Mouse (Mus musculus): ENCODE measurements around the gene Smurf1.

Gene Smurf1

GRCm38 (mm10) chr5:144965639-144966351 lies at the start of gene Smurf1:
Gene Smurf1, minus strand, starts transcription at chr5:144965847.
- peak; percentile 91 for DNase-seq (ENCODE audit: low read depth, low spot score)

- DNase-seq (ENCODE audit: low read depth, low spot score) = no peak
Observed at GRCm38 (mm10) chr5:145014278-145014677, 48.6 kb upstream of the Smurf1 start.

GRCm38 (mm10) chr5:145008878-145009659 lies 43.4 kb upstream of the Smurf1 start:
- DNase-seq (ENCODE audit: low read depth, low spot score) = no peak

GRCm38 (mm10) chr5:145005596-145005995 lies 39.9 kb upstream of the Smurf1 start:
- DNase-seq (ENCODE audit: low read depth, low spot score) = no peak

- no peak for DNase-seq (ENCODE audit: low read depth, low spot score)
Observed at GRCm38 (mm10) chr5:145004495-145004894, 38.8 kb upstream of the Smurf1 start.

GRCm38 (mm10) chr5:145003362-145003761 lies 37.7 kb upstream of the Smurf1 start:
- DNase-seq (ENCODE audit: low read depth, low spot score) = no peak

- peak; percentile 15 for DNase-seq (ENCODE audit: low read depth, low spot score)
Observed at GRCm38 (mm10) chr5:144998491-144998890, 32.8 kb upstream of the Smurf1 start.

- DNase-seq (ENCODE audit: low read depth, low spot score) = no peak
Observed at GRCm38 (mm10) chr5:144990481-144990880, 24.8 kb upstream of the Smurf1 start.

GRCm38 (mm10) chr5:144990051-144990450 lies 24.4 kb upstream of the Smurf1 start:
- DNase-seq (ENCODE audit: low read depth, low spot score) = no peak

GRCm38 (mm10) chr5:144989061-144989405 lies 23.4 kb upstream of the Smurf1 start:
- DNase-seq (ENCODE audit: low read depth, low spot score) = no peak

GRCm38 (mm10) chr5:144988340-144989060 lies 22.9 kb upstream of the Smurf1 start:
- DNase-seq (ENCODE audit: low read depth, low spot score) = peak; percentile 27

GRCm38 (mm10) chr5:144987561-144987960 lies 21.9 kb upstream of the Smurf1 start:
- DNase-seq (ENCODE audit: low read depth, low spot score) = no peak

- no peak for DNase-seq (ENCODE audit: low read depth, low spot score)
Observed at GRCm38 (mm10) chr5:144984839-144985238, 19.2 kb upstream of the Smurf1 start.

GRCm38 (mm10) chr5:144983227-144983626 lies 17.6 kb upstream of the Smurf1 start:
- no peak for DNase-seq (ENCODE audit: low read depth, low spot score)

GRCm38 (mm10) chr5:144979110-144979509 lies 13.5 kb upstream of the Smurf1 start:
- DNase-seq (ENCODE audit: low read depth, low spot score) = no peak

GRCm38 (mm10) chr5:144978533-144979107 lies 13.0 kb upstream of the Smurf1 start:
- DNase-seq (ENCODE audit: low read depth, low spot score) = no peak

- DNase-seq (ENCODE audit: low read depth, low spot score) = no peak
Observed at GRCm38 (mm10) chr5:144971266-144971665, 5.6 kb upstream of the Smurf1 start.

GRCm38 (mm10) chr5:144964872-144965638 lies 592 bp downstream of the Smurf1 start:
- DNase-seq (ENCODE audit: low read depth, low spot score) = peak; percentile 93

- no peak for DNase-seq (ENCODE audit: low read depth, low spot score)
Observed at GRCm38 (mm10) chr5:144964465-144964864, 1.2 kb downstream of the Smurf1 start.

- DNase-seq (ENCODE audit: low read depth, low spot score) = peak; percentile 78
Observed at GRCm38 (mm10) chr5:144963817-144964261, 1.8 kb downstream of the Smurf1 start.

- no peak for DNase-seq (ENCODE audit: low read depth, low spot score)
Observed at GRCm38 (mm10) chr5:144963401-144963800, 2.2 kb downstream of the Smurf1 start.
